ENCODE assay signal across 16 mouse cellular contexts in genomic region chr13:31878805-31879477, GRCm38 (mm10).
DNase-seq lines count a peak whose midpoint lies in the region.
"Had no signal": no experiment of that assay in that cellular context is flagged by ENCODE, and none has a peak within 500 bp of the region (broad histone marks: within the 10 kb centered on the region; RNA-seq: fewer than 3 reads in every experiment).

No protein-coding gene starts in this region.

- peak; percentile 21 to 40 for DNase-seq in frontal cortex, postnatal 36 days (ENCODE audit: low spot score in 2 of 2)
- DNase-seq in frontal cortex, postnatal 25 days (ENCODE audit: low spot score in 2 of 2), result no peak
- DNase-seq in brain, adult 2 months (ENCODE audit: low read depth, low spot score), result peak; percentile 78
- DNase-seq in layer of hippocampus, adult 8-10 months (ENCODE audit: low spot score in 2 of 2), result peak; percentile 25 to 52
- DNase-seq in left cerebral cortex, postnatal 36 days (ENCODE audit: low spot score in 2 of 2), result peak; percentile 21 to 31
- DNase-seq in gastrocnemius, adult 8-10 months (ENCODE audit: low spot score in 2 of 2), result no peak
- DNase-seq in adrenal gland, postnatal 10 days, result no peak
- no peak for DNase-seq in ovary, postnatal 14 days (ENCODE audit: low spot score)
- DNase-seq: adrenal gland, postnatal 14 days; cerebellum, adult 9-10 months; embryo, embryonic 11 days; heart, adult 2 months; kidney, adult 8-10 months; kidney, postnatal 36 days; lung, postnatal 10 days; thymus, postnatal 4 days had no signal

- intact Hi-C loops in left cerebral cortex, postnatal 36 days (cut with DNase I), result no loop called here

Comparison
In these comparisons a context has a peak if more than half of its experiments do, and no peak if none do; other contexts are left out.
1. DNase-seq: peak in frontal cortex, postnatal 36 days (2 of 2), brain, adult 2 months (single experiment), layer of hippocampus, adult 8-10 months (2 of 2) and left cerebral cortex, postnatal 36 days (2 of 2); none in frontal cortex, postnatal 25 days (0 of 2), gastrocnemius, adult 8-10 months (0 of 2), adrenal gland, postnatal 10 days (single experiment) and ovary, postnatal 14 days (single experiment).